Mouse (Mus musculus): ENCODE measurements around the gene Vmn1r122. TPM values are rescaled to one million over a fixed set of nuclear protein-coding genes. Genes with fewer than 3 reads are reported as not detected.
"Not testable (repeated sequence)": the region's sequence is repeated elsewhere in the genome, so short reads cannot be mapped to it uniquely, and the experiment has no call there.

Gene Vmn1r122
- polyA plus RNA-seq (2016; fragmentation: Nextera tagmentation; extraction: Ambion mirVana): not detected in 2 replicates

DNA sequence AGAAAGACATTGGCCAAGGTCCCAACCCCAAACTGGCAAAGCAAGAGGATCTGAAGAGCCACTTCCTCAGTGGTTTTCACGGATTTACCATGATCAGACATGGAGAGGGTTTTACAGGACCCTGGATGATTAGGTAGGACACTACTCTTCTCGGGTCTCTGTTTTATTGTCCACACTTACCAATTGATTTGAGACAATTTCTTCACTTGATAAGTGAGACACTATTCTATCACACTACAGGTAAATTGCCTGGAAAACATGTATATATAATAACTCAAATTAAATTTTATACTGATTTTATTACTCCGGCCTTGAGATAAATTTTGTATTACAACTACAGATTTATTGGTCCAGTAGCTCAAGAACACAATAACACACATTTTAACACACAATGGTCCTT lies at the start of gene Vmn1r122:
TSS of gene Vmn1r122 (minus strand) at position 101 of the 400 bp plus-strand sequence.
- not testable (repeated sequence) for H3K27ac ChIP-seq; H3K4me1 ChIP-seq; H3K27me3 ChIP-seq (ENCODE audit: poor library complexity, severe bottlenecking); DNase-seq (ENCODE audit: extremely low spot score, low spot score); H3K36me3 ChIP-seq (replicated peaks); H3K4me3 ChIP-seq; H3K9me3 ChIP-seq
- 70% methylated on average over 3 of the region's 3 CpGs for whole genome bisulfite sequencing

DNA sequence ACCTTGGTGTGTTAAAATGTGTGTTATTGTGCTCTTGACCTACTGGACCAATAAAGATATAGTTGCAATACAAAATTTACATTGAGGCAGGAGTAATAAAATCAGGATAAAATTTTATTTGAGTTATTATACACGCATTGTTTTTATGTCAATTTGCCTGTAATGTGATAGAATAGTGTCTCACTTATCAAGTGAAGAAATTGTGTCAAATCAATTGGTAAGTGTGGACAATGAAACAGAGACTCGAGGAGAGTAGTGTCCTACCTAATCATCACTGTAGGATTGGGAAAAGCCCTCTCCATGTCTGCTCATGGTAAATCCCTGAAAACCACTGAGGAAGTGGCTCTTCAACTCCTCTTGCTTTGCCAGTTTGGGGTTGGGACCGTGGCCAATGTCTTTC lies 28.0 kb upstream of the Vmn1r122 start, which contains the start of gene Vmn1r123:
TSS of gene Vmn1r123 (plus strand) at position 301 of the 400 bp plus-strand sequence.
- H3K27ac ChIP-seq; H3K4me1 ChIP-seq; H3K4me3 ChIP-seq; DNase-seq (ENCODE audit: extremely low spot score, low spot score); H3K9me3 ChIP-seq; H3K36me3 ChIP-seq (replicated peaks); H3K27me3 ChIP-seq (ENCODE audit: poor library complexity, severe bottlenecking): not testable (repeated sequence)
- WGBS: 63% methylated on average over 1 of the region's 3 CpGs

DNA sequence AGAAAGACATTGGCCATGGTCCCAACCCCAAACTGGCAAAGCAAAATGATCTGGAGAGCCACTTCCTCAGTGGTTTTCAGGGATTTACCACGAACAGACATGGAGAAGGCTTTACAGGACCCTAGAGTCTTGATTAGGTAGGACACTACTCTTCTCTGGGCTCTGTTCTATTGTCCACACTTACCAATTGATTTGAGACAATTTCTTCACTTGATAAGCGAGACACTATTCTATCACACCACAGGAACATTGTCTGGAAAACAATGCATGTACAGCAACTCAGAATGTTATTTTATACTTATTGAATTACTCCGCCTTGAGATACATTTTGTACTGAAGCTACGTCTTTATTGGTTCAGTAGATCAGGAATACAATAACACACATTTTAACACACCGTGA lies 35.5 kb downstream of the Vmn1r122 start, which contains the start of gene Vmn1r121:
TSS of gene Vmn1r121 (minus strand) at position 101 of the 400 bp plus-strand sequence.
- not testable (repeated sequence) for H3K4me3 ChIP-seq; H3K27ac ChIP-seq; H3K36me3 ChIP-seq (replicated peaks); DNase-seq (ENCODE audit: extremely low spot score, low spot score); H3K9me3 ChIP-seq; H3K4me1 ChIP-seq; H3K27me3 ChIP-seq (ENCODE audit: poor library complexity, severe bottlenecking)
- WGBS: 73% methylated on average over 5 of the region's 5 CpGs

Other genes with a start within 250 kb of the Vmn1r122 start
- gene Vmn1r118, start 221.8 kb downstream of the Vmn1r122 start, polyA plus RNA-seq (2016; fragmentation: Nextera tagmentation; extraction: Ambion mirVana): not detected in 2 replicates
- gene Vmn1r119, start 121.7 kb downstream of the Vmn1r122 start, polyA plus RNA-seq (2016; fragmentation: Nextera tagmentation; extraction: Ambion mirVana): not detected in 2 replicates
- gene Vmn1r120, start 80.3 kb downstream of the Vmn1r122 start, polyA plus RNA-seq (2016; fragmentation: Nextera tagmentation; extraction: Ambion mirVana): not detected in 2 replicates
- gene Vmn1r121, start 35.6 kb downstream of the Vmn1r122 start, polyA plus RNA-seq (2016; fragmentation: Nextera tagmentation; extraction: Ambion mirVana): not detected in 2 replicates
- not detected in 2 replicates for gene Vmn1r123, start 28.1 kb upstream of the Vmn1r122 start, polyA plus RNA-seq (2016; fragmentation: Nextera tagmentation; extraction: Ambion mirVana)
- gene Gm5157, start 56.3 kb upstream of the Vmn1r122 start, polyA plus RNA-seq (2016; fragmentation: Nextera tagmentation; extraction: Ambion mirVana): not detected in 2 replicates
- gene Vmn1r124, start 126.5 kb upstream of the Vmn1r122 start, polyA plus RNA-seq (2016; fragmentation: Nextera tagmentation; extraction: Ambion mirVana): not detected in 2 replicates
- not detected in 2 replicates for gene Vmn1r125, start 138.1 kb upstream of the Vmn1r122 start, polyA plus RNA-seq (2016; fragmentation: Nextera tagmentation; extraction: Ambion mirVana)
- gene Vmn1r126, start 167.3 kb upstream of the Vmn1r122 start, polyA plus RNA-seq (2016; fragmentation: Nextera tagmentation; extraction: Ambion mirVana): not detected in 2 replicates
- not detected in 2 replicates for gene Vmn1r127, start 185.7 kb upstream of the Vmn1r122 start, polyA plus RNA-seq (2016; fragmentation: Nextera tagmentation; extraction: Ambion mirVana)
- not detected in 2 replicates for gene Vmn1r128, start 215.2 kb upstream of the Vmn1r122 start, polyA plus RNA-seq (2016; fragmentation: Nextera tagmentation; extraction: Ambion mirVana)
- gene Vmn1r129, start 227.2 kb upstream of the Vmn1r122 start, polyA plus RNA-seq (2016; fragmentation: Nextera tagmentation; extraction: Ambion mirVana): not detected in 2 replicates

All from forebrain, embryonic 10.5 days (tissue).